Mouse (Mus musculus) spleen, adult 12 weeks (tissue): Measurements from ENCODE around the gene AW549877.

Experiments used
- DNase-seq: peaks from one replicate; pipeline ENCODE4 v3.0.0; 2022; ENCODE audit warnings: low spot score

Gene AW549877

DNA sequence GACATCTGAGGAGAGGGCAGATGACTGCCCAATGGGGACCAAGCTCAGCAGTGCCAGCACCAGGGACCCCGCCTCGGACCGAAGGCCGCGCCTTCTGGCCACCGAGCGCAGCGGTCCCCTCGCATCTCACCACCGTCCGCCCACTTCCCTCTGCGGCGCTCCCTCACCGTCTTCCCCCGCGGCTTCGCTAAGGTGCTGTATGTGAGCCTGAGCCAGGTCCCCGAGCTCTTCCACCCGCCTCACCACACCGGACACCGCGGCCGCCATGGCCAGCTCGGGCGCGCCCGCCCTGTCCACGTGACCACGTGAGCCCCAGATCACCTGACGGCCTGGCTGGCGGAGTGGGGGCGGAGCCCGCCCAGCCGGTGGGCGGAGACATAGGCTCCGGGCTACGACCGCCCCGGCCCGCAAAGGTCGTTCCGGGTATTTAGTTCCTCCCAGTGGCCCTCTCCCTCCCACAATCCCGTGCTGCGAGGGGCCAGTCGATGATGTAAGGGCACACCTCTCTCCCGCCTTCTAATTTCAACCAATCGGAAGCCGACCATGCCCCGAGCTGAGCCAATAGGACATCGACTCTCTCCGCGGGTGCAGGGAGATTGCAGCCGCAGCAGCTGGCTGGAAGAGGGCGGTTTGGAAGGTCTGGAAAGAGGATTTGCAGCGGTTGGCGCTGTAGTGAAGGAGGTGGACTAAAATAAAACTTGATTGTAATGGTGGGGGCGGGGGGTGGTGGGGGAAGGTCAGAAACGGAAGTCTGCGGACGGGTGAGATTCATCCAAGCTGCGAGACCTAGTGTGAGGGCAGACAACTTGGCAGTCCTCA is at the start of gene AW549877:
Gene AW549877, minus strand, starts transcription at position 297 of the 819 bp plus-strand sequence.
- peak; percentile 97 for DNase-seq

GRCm38 (mm10) chr15:4043032-4043471 is 47.5 kb upstream of the AW549877 start:
- DNase-seq = peak; percentile 3

GRCm38 (mm10) chr15:4042423-4042822 is 46.9 kb upstream of the AW549877 start:
- no peak for DNase-seq

GRCm38 (mm10) chr15:4033168-4034004 is 37.8 kb upstream of the AW549877 start:
- DNase-seq = no peak

- no peak for DNase-seq
Observed at GRCm38 (mm10) chr15:4028960-4029359, 33.4 kb upstream of the AW549877 start.

DNA sequence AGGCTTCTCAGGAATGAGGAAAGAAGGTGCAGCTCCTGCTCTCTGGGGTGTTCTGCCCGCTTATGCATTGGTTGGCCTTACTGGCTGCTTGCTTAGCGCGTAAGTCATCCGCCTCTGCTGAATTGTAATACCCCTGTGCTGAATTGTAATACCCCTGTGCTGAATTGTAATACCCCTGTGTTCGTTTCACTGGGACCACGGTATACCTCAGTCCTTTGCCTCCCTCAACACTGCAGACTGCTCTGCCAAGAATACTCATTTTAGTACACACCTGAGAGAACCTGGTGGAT is 32.8 kb upstream of the AW549877 start:
- DNase-seq = no peak

DNA sequence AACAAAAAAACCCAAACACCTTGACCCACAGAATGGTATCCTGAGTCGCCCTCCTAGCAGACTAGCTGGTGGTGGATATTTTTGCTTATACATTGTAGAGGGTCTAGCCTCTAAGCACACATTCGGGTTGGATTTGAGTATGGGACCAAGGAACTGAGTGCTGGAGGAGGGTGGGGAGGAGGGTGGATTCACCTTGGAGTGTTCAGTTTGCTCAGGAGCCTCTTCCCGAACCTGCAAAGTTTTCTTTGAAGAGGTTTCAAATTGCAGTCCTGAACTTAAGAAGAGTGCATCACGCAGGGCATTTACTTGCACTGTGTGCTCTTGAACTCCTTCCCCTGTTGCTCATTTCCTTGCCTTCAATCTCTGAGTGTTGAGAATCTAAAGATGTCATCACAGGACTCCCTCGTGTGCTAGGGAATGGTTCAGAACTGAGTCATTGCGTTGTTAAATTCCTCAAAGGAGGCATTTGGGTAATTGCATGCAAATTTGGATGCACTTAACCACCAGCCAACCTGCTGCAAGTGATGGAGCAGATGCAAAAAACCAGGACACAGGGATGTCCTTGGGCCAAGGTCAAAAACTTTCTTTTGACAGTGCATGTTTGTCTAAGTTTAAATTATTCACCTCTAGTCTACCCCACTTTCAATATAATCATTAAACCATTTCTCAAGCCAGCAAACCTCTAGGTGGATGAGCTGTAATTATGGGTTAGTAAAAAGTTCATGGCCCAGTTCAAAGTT is 32.3 kb upstream of the AW549877 start:
- no peak for DNase-seq

DNA sequence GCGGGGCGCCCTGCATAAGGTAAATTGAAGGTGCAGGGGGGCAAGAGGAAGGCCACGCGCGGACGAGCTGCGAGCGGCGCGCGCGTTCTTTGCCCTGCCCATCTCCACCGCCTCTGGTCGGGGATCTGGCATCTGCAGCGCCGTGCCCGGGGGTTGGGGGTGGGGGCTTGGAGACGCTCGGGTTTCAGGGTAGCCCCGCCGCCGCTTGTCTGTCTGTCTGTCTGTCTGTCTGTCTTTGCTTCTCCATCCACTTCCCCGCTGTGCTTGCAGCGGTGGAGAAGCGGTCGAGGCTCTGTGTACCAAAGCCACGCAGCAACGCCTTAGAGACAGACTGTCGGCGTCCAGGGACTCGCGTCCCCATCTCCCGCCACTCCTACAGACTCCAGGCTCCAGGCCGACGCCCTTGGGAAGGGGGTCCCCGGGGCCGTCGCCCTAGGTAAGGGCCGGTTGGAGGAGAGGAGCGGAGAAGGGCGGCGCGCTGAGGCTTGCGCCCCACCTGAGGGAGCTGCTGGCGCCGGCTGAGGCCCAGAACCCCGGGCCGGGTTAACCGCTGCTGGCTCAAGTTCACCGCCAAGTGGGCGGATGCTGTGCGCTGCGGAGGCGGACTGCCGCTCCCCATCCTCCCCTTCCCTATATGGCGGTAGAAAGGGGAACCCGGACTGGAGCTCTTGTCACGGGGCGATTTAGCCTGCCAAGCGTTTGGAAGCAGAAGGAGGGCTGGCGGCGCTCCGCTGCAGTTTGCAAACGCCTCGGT is 31.5 kb upstream of the AW549877 start:
- peak; percentile 56 for DNase-seq

GRCm38 (mm10) chr15:4026231-4026773 is 30.8 kb upstream of the AW549877 start, which contains the start of gene Oxct1:
Gene Oxct1, plus strand, starts transcription at chr15:4026383.
- DNase-seq = peak; percentile 67

DNA sequence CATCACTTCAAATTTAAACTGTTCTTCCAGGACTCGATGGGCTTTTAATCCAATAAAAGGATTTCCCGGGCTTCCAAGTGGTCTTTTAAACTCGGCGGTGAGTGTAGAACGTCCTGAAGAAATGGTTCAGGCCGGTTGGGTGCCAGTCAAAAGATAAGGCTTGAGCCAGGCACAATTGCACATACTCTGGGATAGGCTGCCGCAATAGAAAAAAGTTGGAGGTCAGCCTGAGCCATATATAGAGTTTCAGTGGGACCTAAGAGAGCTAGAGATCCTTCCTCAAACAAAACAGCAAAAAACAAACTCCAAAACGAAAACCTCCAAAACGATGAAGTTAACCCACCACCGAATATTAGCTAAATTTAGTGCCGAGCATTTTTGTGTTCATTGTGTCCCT is 30.0 kb upstream of the AW549877 start:
- no peak for DNase-seq

DNA sequence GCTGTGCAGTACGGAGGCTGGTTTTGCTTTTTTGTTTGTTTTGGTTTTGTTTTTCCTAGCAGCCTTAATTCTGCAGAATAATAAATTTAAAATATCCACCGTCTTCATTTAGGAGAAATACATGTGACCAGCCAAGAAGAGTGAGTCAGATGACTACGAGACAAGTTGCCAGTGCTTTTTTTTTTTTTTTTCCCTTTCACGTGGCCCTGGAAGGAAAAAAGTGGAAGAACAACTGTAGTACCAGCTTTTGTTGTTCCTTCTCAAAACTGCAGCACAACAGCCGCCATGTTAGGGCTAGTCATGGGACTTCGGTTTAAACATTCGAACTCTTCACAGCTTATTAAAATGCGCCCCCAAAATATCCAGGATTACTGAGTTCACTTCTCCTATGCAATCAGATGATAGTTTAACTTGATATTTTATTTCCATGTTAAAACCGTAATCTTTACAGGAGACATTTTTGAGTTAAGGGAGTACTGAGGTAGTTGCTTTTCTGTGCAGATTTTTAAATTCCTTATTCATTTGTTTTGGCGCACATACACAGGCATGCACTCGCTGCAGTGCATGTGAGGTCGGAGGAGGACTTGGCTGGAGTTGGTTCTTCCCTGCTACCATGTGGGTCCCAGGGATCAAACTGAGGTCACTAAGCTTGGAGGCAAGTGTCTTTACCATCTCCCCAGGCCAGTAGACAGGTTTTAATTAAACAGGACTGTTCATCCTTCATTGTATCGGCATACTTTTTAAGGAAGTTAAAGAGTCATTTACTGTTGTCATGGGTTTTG is 29.4 kb upstream of the AW549877 start:
- no peak for DNase-seq

- DNase-seq = no peak
Observed at GRCm38 (mm10) chr15:4023747-4024146, 28.2 kb upstream of the AW549877 start.

DNA sequence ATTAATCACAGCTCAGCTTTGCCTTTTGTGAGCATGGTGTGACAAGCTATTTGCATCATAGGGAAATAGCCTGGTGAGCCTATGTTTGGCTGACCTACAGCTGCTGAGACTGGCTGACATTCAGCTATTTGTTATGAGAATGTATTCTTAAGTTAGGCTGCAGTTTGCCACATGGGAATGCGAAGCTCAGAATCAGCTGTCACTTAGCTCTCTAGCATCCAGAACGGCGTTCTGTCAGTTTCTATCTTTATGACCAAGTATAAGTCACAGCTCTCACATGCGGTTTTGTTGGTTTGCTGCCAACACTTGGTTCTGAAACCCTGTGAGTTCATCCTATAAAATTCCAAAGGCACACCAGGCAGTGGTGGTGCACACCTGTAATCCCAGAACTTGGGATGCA is 25.2 kb upstream of the AW549877 start:
- no peak for DNase-seq

- DNase-seq = no peak
Observed at GRCm38 (mm10) chr15:4013873-4014272, 18.3 kb upstream of the AW549877 start.

GRCm38 (mm10) chr15:4000536-4000935 is 5.0 kb upstream of the AW549877 start:
- no peak for DNase-seq

DNA sequence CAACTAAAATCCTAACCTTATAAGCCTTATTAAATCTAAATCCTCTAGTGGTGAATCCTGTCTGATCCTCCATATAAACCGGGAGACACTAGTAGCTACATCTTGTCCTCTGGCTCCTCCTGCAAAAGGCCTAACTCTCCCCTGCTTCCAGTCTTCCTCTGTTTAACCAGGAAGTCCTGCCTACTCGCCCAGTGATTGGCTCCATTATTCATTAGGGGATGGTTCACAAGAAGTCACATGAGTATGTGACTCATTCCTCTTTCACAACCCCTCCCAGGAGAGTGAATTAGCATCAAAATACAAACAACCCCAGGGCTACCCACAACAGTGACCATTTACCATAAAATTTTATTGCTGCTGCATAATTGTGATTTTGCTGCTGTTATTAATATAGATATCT is 3.6 kb upstream of the AW549877 start:
- DNase-seq = no peak

- DNase-seq = no peak
Observed at GRCm38 (mm10) chr15:3996267-3997010, 895 bp upstream of the AW549877 start.

DNA sequence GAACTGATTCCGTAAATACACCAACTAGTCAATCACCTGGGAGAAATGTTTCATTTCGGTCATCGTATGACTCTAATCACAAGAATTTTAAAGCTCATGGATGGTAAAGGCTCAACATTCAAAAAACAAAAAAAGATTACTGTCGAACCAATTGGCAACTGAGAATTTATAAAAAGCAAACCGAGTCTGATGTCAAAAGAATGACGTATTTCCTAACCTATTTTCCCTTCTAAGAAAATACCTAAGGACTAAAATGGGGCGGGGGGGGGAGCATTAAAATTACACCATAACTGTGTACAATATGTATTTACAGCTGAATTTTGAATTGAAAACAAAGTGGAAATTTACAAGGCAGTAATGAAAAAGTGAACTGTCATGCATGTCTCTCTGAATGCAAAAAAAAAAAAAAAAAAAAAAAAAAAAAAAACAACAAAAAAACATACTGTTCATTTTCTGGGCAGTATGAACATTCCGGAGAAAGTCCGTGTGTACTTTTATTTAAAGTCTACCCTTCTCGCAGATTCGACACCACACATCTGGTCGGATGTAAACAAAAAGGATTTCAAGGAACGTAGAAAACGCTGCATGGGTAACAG is 594 bp downstream of the AW549877 start:
- no peak for DNase-seq

GRCm38 (mm10) chr15:3987981-3988380 is 7.6 kb downstream of the AW549877 start:
- DNase-seq = peak; percentile 7

GRCm38 (mm10) chr15:3984876-3985275 is 10.7 kb downstream of the AW549877 start:
- DNase-seq = no peak
